Mouse (Mus musculus): Measurements from ENCODE around the gene Faf2.
A peak's percentile ranks its signal among the peaks of the same experiment; 100 is the strongest.

The Faf2 gene

DNA sequence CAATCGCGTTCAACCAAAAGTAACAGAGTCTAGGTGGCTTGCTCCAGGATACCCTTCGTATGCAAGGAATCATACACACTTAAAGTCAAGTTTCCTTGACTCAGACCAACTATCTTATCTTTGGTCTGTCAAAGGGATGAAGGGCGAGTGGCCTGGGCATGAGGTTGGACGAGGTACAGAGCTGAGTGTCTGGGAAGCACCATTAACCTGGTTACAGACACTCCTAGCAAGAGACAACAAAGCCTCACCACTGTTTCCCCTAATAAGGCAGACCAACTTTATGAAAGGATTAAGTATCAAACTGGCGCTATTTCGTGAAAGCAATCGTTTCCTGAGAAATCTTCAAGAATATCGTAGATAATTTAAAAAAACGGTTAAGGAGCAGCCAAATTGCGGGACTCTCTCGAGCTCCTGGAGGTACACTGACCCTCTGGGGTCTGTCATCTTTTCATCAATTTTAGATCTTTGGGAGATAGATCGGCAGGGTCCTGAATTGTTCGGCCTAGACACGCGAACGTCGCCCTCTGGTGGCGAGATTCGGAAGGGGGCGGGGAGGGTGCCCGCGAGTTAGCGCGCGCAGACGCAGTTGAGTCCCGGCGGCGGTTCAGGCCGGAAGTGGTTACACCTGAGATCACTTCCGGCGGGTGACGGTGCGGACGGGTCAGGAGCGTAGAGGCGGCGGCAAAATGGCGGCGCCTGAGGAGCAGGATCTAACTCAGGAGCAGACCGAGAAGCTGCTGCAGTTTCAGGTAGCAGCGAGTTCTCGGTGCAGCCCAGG, at the start of gene Faf2:
Gene Faf2 (plus strand): TSS at position 630 of the 778 bp plus-strand sequence.
- peak; percentile 98 for DNase-seq

DNA sequence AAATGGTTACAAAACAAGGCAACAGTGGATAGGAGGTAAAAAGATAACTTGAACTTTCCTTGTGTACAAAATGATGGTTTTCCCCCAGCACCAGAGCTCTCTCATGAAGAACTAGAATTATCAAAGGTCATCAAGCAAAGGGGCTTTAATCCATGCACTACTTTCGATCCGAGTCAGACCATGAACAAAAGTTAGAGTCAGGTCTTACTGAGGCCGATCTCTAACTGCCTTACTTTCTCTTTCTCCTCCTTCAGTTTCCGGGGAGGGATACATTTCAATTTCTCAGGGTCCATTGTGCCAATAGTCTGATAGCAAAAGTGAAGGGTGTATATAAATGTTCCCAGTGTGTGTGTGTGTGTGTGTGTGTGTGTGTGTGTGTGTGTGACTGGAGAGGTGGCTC, 49.0 kb upstream of the Faf2 start:
- DNase-seq, result no peak

DNA sequence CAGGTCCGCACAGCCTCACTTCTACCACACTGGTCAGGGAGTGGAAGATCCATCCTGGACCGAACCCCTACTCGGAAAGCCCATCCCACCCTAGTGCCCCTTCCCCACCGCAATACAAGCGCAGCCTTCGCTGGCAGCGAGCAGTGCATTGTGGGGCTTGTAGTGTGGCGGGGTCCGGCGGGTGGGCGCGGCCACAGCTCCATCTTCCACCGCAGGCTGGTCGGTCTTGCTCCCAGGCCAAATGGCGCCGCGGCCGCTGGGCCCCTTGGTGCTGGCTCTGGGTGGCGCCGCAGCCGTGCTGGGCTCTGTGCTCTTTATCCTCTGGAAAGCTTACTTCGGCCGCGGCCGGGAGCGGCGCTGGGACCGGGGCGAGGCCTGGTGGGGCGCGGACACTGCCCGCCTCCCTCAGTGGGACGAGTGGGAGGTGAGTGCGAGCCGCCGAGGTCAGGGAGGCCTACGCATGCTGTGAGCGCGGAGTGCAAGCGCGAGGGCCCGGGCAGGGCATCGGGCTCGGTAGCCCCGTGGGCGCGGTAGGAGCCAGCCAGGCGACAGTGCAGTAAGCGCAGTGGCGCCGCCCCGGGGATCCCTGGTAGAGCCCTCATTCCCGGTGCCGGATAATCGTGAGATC, 46.6 kb upstream of the Faf2 start, which contains the start of gene Arl10:
Gene Arl10 (plus strand): TSS at position 162 of the 628 bp plus-strand sequence.
- peak; percentile 79 for DNase-seq

DNA sequence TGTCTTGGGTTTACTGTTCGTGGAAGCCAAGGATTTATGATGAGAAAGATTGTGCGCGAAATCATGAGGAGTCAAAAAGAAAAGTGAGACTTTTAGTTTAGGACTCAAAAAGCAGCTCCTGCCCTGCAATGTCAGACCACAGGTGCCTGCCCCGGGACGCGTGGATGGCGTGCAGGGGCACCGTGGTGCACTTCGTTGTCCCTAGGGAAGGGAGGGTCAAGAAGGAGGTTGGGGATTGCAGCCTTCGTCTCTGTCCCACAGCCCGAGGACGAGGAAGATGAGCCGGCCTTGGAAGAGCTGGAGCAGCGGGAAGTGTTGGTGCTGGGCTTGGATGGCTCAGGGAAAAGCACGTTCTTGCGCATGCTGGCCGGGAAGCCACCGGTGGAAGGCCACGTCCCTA, 46.1 kb upstream of the Faf2 start:
- no peak for DNase-seq

DNA sequence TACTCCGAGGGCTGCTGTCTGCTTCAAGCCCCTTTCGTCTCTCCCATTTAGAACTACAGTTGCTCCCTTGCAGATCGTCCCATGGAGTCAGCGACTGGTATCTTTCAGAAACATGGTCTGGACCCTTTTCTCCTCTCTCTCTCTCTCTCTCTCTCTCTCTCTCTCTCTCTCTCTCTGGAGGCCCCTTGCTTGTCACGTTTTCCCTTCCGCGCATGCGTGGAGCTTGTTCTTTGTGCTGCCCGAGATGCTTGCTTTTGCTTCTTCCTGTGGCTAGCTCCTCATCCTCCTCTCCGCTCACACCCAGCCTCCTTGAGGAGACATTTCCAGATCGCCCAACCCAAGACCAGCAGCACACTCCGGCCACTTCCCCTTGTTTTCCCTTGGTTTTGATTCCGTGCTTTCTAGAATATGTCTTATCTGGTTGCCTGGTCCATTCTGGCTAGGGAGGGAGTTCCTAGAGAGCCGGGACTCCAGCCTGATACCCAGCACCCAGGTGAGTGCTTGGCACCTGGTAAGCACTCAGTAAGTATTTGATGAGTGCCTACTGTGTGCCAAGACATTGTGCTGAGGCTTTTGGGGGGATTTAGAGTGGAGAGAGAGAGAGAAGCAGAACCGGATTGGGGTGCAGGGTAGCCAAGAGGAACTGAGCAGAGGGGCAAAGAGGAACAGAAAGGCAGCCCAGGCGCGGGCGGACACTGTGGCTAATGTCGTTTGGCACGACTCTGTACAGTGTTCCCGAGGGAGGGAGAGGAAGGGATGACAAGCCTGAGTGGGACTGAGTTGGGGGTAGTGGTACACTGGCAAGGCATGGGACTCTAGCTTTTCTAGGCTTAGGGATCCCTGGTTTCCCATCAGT, 43.7 kb upstream of the Faf2 start:
- DNase-seq, result no peak

DNA sequence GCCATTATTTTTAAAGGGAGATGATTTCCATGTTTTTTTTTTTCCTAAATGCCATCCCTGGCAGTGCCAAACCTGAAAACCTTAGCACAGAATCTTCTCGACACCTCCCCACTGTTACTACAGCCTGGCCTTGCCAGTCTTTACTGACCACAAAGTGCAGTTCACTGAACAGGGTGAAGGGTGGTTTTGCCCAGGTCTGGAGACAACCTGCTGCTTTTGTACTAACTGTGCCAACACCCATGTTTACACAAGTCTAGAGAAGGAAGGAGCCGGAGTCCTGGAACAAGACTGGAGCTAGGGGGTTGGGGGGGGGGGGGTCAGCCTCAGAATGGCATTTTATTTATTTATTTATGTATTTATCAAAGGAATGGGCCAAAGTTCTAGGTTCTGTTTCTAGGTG, 40.2 kb upstream of the Faf2 start:
- no peak for DNase-seq

DNA sequence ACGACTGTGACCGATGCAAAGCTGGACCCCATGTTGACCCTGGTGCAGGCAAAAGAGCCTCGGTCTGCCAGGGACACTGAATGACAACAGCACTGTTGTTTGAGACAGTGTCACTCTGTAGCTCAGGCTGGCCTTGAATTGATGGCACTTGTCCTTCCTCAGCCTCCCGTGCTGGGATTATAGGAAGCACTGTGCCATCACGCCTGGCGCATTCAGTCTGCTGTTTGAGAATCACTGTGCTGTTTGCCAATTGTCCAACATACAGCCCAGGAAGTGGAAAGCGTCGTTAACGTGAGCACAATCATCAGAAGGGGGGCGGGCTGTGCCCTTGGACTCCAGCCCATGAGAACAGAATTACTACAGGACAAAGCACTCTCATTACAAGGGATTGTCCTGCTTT, 39.5 kb upstream of the Faf2 start:
- DNase-seq, result no peak

DNA sequence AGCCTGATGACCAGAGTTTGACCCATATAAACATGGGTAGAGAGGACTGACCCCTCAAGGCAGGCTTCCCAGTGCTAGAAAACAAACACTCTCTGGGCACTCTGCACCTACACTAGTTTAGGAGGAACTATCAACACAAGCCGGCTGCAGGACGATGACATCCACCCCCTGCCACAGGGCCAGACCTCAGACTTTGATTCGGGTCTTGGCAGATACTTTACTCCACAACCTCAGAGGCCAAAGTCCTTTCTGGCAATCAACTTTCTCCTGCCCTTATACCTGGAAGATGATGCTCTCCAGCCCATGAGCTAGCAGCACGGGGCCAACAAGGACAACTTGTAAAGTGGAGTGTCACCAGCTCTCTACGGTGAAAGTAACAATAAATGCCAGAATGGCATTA, 38.7 kb upstream of the Faf2 start:
- no peak for DNase-seq

DNA sequence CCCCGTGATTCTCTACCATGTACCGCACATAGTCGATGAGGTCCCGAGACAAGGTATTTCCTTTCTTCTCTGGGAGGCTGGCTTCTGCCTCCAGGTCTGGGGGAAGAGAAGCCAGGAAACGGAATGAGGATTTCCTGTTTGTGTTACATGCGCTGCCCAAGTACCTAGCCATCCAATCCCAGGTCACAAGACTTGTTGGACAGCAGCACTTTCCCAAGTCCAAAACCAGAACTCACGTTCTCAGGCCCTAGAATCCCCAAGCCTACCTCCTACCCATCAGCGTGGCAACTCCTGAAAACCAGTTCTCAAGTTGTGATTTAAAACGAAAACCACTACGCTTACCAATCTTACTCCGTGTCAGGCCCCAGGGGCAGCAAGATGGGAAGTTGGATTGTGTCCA, 35.8 kb upstream of the Faf2 start:
- DNase-seq, result no peak

DNA sequence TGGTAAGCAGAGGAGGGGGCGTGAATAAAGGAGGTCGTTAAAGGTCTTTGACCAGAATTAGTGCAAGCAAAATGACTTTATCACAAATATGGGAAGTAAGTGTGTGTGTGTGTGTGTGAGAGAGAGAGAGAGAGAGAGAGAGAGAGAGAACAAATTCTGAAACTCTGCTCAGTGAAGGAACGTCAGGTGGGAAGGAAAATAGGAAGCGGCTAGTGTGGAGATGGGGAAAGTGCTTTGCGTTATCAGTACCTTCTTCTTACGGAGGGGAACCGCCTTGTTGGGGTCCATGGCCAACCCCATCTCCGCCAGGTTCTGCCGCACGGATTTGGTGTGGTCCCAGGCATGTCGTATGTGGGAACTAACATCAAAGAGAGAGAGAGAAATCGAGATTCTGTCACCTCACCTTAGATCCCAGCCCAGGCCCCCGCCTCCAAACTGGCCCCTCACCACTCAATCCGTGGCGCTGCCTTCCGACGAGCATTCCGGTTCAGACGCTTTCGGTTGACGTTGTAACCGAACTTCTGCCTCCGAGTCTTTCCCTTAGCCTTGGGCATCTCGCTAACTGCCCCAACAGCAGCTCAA, 32.1 kb upstream of the Faf2 start:
- DNase-seq, result no peak

DNA sequence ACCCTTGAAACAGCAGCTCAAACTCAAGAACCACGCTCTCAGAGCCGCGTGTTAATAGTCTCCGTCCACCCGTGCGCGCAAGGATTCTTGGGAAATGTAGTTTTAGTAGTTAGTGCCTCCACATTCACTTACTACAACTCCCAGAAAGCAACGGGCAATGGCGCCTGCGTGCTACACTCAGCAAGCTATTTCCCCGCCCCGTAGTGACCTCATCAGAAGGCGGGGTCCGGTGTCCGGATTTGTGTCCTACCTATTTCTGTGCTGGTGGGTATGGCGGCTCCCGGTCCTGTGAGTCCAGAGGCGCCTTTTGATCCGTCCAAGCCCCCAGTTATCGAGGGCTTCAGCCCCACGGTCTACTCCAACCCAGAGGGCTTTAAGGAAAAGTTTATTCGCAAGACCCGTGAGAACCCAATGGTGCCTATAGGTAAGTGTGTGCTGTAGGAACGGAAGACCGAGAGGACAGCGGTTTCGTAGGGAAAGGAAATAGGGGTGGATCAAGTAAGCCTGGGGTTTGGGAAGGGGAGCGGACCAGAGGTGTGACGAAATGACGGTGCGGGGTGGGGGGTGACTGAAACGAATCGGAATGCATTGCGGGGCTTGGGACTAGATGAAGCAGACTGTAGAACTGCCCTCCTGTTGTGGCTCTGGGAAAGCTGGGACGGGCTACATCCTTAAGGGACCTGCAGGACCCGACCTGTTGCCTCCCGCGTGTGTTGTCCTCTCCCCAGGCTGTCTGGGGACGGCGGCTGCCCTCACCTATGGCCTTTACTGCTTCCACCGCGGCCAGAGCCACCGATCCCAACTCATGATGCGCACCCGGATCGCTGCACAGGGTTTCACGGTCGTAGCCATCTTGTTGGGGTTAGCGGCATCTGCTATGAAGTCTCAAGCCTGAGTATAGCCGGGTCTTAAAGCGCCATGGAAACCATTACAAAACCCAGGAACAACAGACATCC, 31.3 kb upstream of the Faf2 start, which contains the start of the genes Nop16 and Higd2a:
Gene Nop16 (minus strand): TSS at position 95 of the 956 bp plus-strand sequence.
Gene Higd2a (plus strand): TSS at position 212 of the 956 bp plus-strand sequence.
- peak; percentile 98 for DNase-seq

DNA sequence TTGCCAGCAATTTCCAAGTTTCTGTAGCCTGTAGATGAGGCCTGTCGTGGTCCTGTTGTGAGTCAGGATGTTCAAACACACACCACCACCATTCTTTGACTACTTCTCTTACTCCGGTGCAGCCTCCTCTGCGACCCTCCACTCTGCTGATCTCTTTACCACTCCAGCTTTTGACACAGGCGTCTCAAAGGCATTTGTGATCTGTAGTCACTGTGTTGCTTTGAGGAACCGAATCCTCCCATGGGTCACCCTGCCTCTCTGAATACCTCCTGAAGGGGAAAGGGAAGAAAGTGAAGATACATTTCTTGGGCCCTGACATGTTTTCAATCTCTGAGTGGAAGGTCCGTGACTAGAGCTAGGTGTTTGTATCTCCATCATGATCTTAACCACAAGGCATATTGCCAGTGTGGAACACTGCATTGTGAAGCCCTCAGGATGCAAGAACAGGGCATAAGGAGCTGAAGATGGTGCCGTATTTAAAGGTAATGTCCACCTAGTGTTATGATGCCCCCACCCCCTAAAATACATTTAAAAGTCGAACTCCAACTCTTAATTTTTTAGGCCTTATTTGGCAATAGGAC, 29.7 kb upstream of the Faf2 start:
- no peak for DNase-seq

DNA sequence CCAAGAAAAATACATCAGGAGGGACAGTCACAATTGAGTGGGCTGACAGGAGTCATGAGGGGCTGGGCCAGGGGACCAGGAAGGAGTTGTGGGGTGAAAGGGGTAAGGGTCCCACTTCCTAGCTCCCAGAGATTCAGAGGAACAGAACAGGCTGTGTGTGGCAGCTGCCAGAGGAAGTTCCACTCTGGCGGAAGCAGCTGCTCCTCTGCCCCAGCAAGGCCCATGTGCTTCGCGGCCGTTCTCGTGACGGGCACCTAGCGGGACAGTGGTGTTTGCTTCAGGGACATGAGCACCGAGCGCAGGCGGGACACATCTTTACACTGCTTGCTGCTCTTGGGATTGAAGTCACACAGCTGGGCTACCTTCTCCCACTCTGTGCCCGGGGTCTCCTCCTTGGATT, 28.0 kb upstream of the Faf2 start:
- DNase-seq, result no peak

DNA sequence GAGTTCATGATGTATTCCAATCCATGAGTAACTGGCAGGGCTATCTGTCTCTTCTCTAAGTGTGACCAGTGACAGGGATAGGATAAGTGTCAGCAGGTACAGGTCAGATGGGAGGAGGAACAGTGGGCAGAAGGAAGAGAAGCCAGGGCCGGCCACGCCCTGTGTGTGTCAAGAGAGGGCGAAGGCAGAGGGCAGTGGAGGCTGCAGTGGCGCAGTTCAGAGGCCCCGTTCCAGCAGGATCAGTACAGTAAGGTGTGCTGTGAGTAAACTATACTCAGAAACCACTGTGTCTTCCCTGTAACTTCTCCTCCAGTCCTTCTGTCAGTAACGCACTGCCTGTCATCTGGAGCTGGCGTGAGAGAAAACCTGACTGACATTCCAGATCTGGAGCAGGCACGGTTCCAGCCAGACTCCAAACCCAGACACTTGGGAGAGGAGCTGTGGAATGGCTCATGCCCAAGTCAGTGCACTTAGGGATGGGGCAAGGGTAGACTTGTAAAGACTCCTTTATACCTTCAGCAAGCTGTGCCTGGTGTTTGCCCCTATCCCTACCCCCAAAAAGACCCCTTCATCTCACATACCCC, 25.4 kb upstream of the Faf2 start:
- no peak for DNase-seq

DNA sequence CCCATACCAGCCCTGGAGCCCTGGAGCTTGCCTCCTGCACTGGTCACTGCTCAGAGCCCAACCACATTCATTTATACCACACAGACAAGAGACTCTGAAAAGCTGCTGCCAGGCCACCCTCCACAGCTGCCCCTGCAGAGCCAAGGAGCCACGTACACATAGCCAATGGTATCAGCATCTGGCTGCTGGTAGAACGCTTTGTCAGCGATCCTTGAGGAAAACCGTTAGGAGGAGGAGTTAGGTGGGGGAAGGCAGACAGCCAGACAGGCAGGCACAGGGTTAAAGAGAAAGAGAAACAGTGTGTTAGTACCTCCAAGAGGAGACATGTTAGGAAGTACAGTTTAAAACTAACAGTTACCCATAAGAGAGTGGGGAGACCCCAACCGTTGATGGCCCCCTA, 24.7 kb upstream of the Faf2 start:
- no peak for DNase-seq

DNA sequence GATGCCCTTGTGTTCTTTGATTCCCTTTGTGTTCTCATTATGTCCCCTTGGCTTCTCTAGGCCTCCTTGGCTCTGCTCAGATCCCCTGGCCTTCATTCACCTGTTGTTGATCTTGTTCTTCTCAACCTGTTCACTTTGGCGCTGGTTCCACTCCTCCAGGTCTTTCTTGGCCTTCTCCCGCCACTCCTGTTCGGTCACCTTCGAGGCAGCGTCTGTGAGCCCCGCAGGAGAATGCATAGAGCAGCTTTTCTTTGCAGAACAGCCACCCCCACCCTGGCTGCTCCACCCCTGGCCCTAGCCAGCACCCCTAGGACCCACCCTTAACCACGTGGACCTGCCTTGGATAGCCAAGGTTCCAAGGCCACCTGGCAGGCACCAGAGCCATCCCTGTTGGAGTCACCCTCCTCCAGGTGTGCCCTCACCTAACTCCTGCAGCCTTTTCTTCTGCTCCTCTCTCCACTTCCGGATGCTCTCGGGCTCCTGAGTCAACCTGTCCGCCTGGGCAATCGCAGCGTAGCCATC, 22.9 kb upstream of the Faf2 start:
- no peak for DNase-seq

DNA sequence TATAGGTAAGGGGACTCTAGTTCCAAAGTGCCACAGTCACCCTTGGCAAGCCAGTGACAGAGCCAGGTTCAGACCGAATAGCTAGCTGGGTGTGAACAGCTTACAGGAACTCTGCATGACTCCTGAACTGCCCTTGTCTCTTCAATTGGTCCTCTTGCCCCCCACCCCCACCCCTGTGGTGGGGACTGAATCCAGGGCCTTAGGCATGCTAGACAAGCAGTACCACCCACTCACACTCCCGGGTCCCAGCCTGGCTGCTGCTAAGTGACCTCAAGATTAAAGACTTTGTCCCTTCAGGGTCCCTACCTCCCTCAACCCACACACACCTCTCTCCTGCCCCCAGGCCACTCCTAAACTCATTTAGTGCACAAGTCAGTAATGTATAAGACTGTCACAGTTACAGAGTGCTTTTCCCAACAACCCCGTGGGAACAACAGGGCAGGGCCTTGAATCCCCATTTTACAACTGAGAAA, 18.9 kb upstream of the Faf2 start:
- DNase-seq, result no peak

DNA sequence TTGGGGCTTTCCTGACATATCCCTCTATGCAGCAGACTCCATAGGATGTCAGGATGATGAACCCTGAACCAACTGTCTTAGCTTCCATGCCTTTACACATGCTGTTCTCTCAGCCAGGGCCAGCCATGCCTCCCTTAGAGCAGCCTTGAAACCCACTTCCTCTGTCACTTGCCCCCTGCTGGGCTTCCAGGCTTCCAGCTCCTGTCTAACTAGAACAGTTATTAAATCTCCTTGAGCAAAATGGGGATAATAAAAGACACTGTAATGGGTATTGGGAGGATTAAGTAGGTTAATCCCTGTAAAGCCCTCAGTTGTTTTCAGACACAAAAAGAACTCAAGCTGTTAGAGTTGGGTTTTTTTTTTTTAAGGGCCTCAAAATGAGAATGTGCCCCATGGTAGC, 18.1 kb upstream of the Faf2 start:
- DNase-seq, result no peak

DNA sequence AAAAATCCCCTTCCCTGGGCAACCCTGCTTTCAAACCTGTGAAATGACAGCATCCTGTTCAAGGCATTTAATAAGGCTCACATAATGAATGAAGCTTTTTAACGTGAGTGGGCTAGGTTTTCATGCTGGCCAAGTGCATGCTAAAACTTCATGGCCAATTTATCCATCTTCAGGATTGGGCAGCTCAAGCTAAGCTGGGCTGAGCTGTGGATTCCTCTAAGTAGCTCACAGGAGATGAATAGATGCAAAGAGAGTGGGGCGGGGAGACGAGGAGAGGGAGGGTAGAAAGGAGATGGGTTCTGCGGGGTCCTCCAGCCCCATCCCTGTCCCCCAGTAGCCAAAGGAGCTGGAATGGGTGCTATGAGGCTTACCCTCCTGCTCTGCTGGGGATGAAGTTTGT, 17.4 kb upstream of the Faf2 start:
- no peak for DNase-seq

DNA sequence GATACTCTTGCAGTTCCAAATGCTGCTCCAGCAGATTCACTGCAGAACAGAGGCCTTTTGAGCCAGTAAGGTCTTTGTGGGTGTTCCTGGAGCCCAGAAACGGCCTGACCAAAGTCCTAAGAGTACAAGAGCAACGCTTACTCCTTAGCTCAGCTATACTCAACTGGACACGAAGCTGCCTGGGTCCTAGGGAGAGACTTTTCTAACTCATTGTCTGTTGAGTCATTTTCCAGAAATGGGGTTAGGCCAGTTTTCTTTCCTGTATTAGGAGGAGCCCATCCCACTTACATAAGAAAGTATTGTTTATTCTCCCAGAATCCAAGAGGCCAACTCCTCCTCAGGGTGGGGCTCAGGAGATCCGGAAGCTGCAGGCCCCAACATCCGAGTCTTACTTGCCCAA, 16.2 kb upstream of the Faf2 start:
- no peak for DNase-seq

DNA sequence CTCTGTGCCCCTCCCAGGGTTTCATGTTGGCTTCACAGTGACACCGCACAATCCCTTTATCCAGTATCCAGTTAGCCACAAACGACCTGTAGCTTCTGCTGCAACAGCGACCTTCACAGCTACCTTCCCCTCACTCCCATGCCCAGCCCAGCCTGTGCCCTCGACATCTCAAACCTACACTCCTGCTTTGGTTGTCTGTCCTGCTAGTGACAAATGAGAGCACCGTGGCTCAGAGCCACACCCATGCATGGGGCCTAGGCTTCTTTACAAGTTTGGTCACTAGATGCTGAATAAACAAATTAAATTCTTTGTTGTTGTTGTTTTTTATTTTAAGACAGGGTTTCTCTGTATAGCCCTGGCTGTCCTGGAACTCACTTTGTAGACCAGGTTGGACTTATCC, 14.4 kb upstream of the Faf2 start:
- no peak for DNase-seq

All from right cerebral cortex, adult 18-20 months (tissue).